Mouse (Mus musculus) G1E (cell line): Measurements from ENCODE around the gene Gm21119. TPM values are rescaled to one million over a fixed set of nuclear protein-coding genes. Genes with fewer than 3 reads are reported as not detected.
"Not testable (repeated sequence)": the region's sequence is repeated elsewhere in the genome, so short reads cannot be mapped to it uniquely, and the experiment has no call there.

Source experiments
- ATAC-seq: 2 replicates; pipeline ENCODE4 v1.8.0; 2016; ENCODE audit warnings: mild to moderate bottlenecking; ENCODE audit not compliant: insufficient number of reproducible peaks, poor library complexity, low FRiP score, severe bottlenecking; ENCODE audit errors: extremely low read depth
- DNase-seq: peaks from one replicate; pipeline ENCODE4 v3.0.0; 2012; ENCODE audit warnings: low spot score
- H3K27me3 ChIP-seq: 2 replicates; pipeline ENCODE4 v1.6.1; 2012; ENCODE audit warnings: mild to moderate bottlenecking, low read length, inconsistent platforms; ENCODE audit not compliant: insufficient read depth
- H3K36me3 ChIP-seq: replicated peaks from 2 replicates; pipeline ENCODE3; 2012; ENCODE audit warnings: mild to moderate bottlenecking, inconsistent platforms
- H3K4me1 ChIP-seq: 2 replicates; pipeline ENCODE4 v1.6.1; 2012; ENCODE audit warnings: low read depth, low read length, inconsistent platforms, mixed read lengths; ENCODE audit not compliant: insufficient read depth
- H3K4me3 ChIP-seq: 2 replicates; pipeline ENCODE4 v1.5.1; 2012; ENCODE audit warnings: low read depth, mild to moderate bottlenecking, inconsistent platforms, low read length, moderate library complexity, mixed read lengths
- H3K9me3 ChIP-seq: replicated peaks from 2 replicates; pipeline ENCODE4 v1.6.1; 2012; ENCODE audit warnings: inconsistent platforms
- polyA plus RNA-seq: library from polyadenylated mRNA; stranded (reverse); fragments of >175 nt; gene quantifications from 2 replicates; pipeline ENCODE4 v1.2.3, GENCODE M21; 2012
- total RNA-seq, 2 experiments: library from RNA; stranded (forward) in 1 of 2; stranded (reverse) in 1 of 2; fragments of 200-1000 nt in 1 of 2; fragments of >200 nt in 1 of 2; fragmentation: Nextera tagmentation in 1 of 2; gene quantifications; 2 replicates each; pipeline ENCODE4 v1.2.3; 2014 to 2017

The Gm21119 gene
- total and polyA plus RNA-seq, 3 experiments: 1.3 TPM; not detected in 2

GRCm38 (mm10) chr8:20596842-20597708 lies 17.6 kb upstream of the Gm21119 start:
- not testable (repeated sequence) for H3K9me3 ChIP-seq, H3K27me3 ChIP-seq, DNase-seq, H3K4me3 ChIP-seq, H3K36me3 ChIP-seq, H3K4me1 ChIP-seq
- ATAC-seq: peak; percentile 50

GRCm38 (mm10) chr8:20598300-20599170 lies 16.2 kb upstream of the Gm21119 start:
- not testable (repeated sequence) for ATAC-seq, H3K27me3 ChIP-seq, H3K4me1 ChIP-seq, DNase-seq, H3K36me3 ChIP-seq, H3K4me3 ChIP-seq, H3K9me3 ChIP-seq

GRCm38 (mm10) chr8:20599350-20599749 lies 15.4 kb upstream of the Gm21119 start:
- not testable (repeated sequence) for ATAC-seq, H3K9me3 ChIP-seq, H3K27me3 ChIP-seq, H3K4me1 ChIP-seq, DNase-seq, H3K36me3 ChIP-seq, H3K4me3 ChIP-seq

- H3K4me1 ChIP-seq, H3K27me3 ChIP-seq, H3K36me3 ChIP-seq, H3K9me3 ChIP-seq, H3K4me3 ChIP-seq, ATAC-seq, DNase-seq: not testable (repeated sequence)
Observed at GRCm38 (mm10) chr8:20610856-20611255, 3.9 kb upstream of the Gm21119 start.

GRCm38 (mm10) chr8:20612721-20613120 lies 2.0 kb upstream of the Gm21119 start:
- not testable (repeated sequence) for H3K9me3 ChIP-seq, DNase-seq, H3K36me3 ChIP-seq, ATAC-seq, H3K27me3 ChIP-seq, H3K4me3 ChIP-seq, H3K4me1 ChIP-seq

GRCm38 (mm10) chr8:20630766-20631165 lies 16.0 kb downstream of the Gm21119 start:
- H3K36me3 ChIP-seq: not testable (repeated sequence)

GRCm38 (mm10) chr8:20637931-20638330 lies 23.2 kb downstream of the Gm21119 start:
- not testable (repeated sequence) for DNase-seq, H3K9me3 ChIP-seq, H3K4me3 ChIP-seq, H3K27me3 ChIP-seq, H3K36me3 ChIP-seq, ATAC-seq, H3K4me1 ChIP-seq

More at GRCm38 (mm10) chr8:20630766-20631165, 16.0 kb downstream of the Gm21119 start:
- DNase-seq, H3K27me3 ChIP-seq, H3K4me3 ChIP-seq, H3K9me3 ChIP-seq, H3K4me1 ChIP-seq, ATAC-seq: not testable (repeated sequence)

- not testable (repeated sequence) for H3K36me3 ChIP-seq, H3K4me1 ChIP-seq, DNase-seq, H3K27me3 ChIP-seq, H3K4me3 ChIP-seq, H3K9me3 ChIP-seq, ATAC-seq
Observed at GRCm38 (mm10) chr8:20643536-20643935, 28.8 kb downstream of the Gm21119 start.

GRCm38 (mm10) chr8:20652976-20653375 lies 38.3 kb downstream of the Gm21119 start:
- H3K27me3 ChIP-seq, H3K4me3 ChIP-seq, DNase-seq, H3K9me3 ChIP-seq, H3K4me1 ChIP-seq, H3K36me3 ChIP-seq, ATAC-seq: not testable (repeated sequence)

- not testable (repeated sequence) for H3K4me1 ChIP-seq, ATAC-seq, DNase-seq, H3K27me3 ChIP-seq, H3K36me3 ChIP-seq, H3K9me3 ChIP-seq, H3K4me3 ChIP-seq
Observed at GRCm38 (mm10) chr8:20678418-20678817, 63.7 kb downstream of the Gm21119 start.
